Mouse (Mus musculus) lung, postnatal 25 days (tissue): ENCODE results near the gene Gpr143.
"Not testable (repeated sequence)": the region's sequence is repeated elsewhere in the genome, so short reads cannot be mapped to it uniquely, and the experiment has no call there.

ENCODE experiments used
- DNase-seq: peaks from one replicate; pipeline ENCODE4 v3.0.0; 2022; ENCODE audit warnings: low spot score

The Gpr143 gene

GRCm38 (mm10) chrX:152781720-152782403, at the start of gene Gpr143:
Gene Gpr143, plus strand, starts transcription at chrX:152781921.
- DNase-seq: no peak

DNA sequence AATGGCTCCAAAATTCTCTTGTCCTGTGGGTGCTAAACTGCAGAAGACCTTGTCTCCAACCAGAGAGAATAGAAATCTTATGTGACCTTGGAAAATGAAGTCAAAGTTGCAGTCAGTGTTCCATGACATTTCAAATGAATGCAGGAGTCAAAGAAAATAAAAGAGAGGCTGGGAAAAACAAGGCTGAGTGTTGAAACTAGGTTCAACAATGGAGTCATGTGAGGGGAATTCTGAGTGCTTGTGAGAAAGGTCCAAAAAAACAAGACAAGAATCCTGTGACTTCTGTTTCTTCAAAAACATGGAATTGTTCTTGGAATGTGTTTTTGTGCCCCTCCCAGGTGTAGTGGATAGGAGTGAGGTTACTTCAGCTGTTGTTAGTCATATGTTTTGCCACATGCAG, 46.4 kb upstream of the Gpr143 start:
- DNase-seq: no peak

DNA sequence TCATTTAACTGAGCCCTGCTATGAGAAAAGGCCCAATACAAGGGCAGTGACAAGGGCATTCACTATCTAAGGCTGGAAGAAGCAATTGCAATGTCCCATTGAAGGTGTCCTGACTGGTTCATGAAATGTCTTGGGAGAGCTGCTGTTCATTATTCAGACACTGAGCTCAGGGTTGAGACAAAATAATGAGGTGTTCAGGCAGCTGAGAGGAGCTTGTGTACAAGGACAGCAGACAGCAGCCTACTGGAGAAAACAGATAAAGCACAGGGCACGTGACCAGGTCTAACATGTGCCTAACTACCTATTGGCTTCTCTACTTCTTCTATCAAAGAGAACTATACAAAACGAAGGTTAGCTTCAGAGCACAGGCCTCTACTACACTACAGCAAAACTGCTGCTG, 43.5 kb upstream of the Gpr143 start:
- DNase-seq: no peak

GRCm38 (mm10) chrX:152738759-152739368, 42.9 kb upstream of the Gpr143 start:
- no peak for DNase-seq

GRCm38 (mm10) chrX:152743642-152744041, 38.1 kb upstream of the Gpr143 start:
- DNase-seq: no peak

- no peak for DNase-seq
Observed at GRCm38 (mm10) chrX:152745925-152746324, 35.8 kb upstream of the Gpr143 start.

GRCm38 (mm10) chrX:152755819-152756218, 25.9 kb upstream of the Gpr143 start:
- no peak for DNase-seq

- DNase-seq: no peak
Observed at GRCm38 (mm10) chrX:152756293-152756692, 25.4 kb upstream of the Gpr143 start.

- no peak for DNase-seq
Observed at GRCm38 (mm10) chrX:152762437-152762836, 19.3 kb upstream of the Gpr143 start.

DNA sequence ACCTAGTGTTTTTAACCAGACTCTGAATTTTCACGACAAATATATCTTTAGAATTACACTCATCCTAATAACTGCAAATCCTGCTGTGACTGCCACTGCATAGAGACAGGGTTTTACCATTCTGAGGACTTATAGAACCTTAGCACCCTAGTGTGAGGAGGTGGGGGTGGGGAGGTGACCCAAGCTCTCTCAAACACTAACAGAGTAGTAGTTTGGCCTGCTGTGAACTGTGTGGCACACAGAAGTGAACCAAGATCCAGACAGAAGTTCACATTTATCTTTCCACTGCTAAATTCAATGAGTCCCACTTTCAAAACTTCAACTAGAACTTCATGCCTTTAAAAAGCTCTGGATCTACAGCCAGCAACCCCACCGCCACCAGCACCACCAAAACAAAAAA, 18.9 kb upstream of the Gpr143 start:
- DNase-seq: no peak

GRCm38 (mm10) chrX:152764171-152764570, 17.6 kb upstream of the Gpr143 start:
- DNase-seq: no peak

- DNase-seq: peak; percentile 17
Observed at GRCm38 (mm10) chrX:152768891-152769599, 12.7 kb upstream of the Gpr143 start, which contains the start of gene Shroom2. Gene Shroom2, minus strand, starts transcription at chrX:152769465.

DNA sequence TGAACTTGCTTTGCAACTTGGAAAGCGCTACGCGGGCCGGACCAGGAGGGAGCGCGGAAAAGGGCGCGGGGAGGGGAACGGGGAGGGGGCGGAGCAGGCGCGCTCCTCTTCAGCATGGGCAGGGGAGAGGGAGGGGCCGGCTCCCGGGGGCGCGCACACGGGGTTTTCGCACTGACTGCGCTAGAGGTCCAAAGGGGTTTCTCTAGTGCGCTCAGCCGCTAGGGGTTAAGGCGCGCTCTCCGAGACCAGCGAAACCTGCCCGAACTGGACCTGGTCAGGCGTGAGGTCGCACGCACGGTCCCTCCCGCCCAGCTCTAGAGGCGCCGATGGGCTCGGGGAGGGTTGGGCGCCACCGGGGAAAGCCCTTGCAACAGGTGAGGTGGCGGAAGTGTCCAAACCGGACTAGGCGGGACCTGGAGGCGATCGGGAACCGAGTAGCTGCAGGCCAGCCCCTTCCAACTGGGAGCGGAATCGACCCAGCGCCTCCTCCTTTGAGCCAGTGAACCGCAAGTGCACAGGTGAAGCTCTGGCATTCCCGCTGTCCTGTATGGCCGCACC, 12.0 kb upstream of the Gpr143 start:
- peak; percentile 68 for DNase-seq

- DNase-seq: no peak
Observed at GRCm38 (mm10) chrX:152788129-152788528, 6.4 kb downstream of the Gpr143 start.

- DNase-seq: no peak
Observed at GRCm38 (mm10) chrX:152788611-152789010, 6.9 kb downstream of the Gpr143 start.

GRCm38 (mm10) chrX:152805317-152805716, 23.6 kb downstream of the Gpr143 start:
- no peak for DNase-seq

GRCm38 (mm10) chrX:152813339-152813738, 31.6 kb downstream of the Gpr143 start:
- DNase-seq: no peak

- peak; percentile 34 for DNase-seq
Observed at GRCm38 (mm10) chrX:152818996-152819395, 37.3 kb downstream of the Gpr143 start.

DNA sequence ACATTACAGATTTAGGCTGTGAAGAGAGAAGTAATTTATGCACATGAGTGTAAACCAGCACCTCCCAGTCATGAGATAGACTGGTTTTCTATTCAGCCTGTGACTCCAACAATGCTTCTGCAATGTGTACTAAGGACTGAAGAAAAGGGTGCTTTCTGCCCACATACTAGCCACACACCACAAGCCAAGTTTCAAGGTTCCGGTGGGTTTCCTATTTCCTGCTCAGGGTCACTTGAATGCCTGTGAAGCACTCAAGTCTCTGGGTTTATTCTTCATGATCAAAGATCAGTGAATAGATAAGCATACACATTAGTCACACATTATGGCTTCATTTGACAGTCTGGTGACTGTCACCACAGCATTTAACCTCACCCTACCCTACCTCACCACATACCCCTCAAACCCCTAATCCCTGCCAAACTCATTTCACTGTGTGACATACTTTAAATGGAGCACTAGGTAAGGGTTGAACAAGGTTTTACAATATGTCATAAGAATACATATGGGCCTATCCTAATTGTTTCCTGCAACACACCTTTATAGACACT, 49.4 kb downstream of the Gpr143 start:
- not testable (repeated sequence) for DNase-seq

DNA sequence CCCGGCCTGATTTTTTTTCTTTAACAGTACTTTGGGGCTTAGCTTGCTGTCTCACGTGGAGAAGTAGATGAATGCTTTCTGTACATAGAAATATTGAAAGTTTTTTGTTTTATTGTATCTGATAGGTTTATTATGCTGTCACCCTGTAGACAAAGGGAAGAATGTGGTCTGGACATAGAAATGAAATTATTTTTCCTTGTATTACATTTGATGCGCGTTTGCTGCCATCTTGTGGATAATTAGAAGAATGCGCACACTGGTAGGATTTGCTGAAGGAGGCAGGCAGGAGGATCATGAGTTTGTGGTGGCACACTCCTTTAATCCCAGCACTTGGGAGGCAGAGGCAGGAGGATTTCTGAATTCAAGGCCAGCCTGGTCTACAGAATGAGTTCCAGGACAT, 53.2 kb downstream of the Gpr143 start:
- DNase-seq: peak; percentile 1

DNA sequence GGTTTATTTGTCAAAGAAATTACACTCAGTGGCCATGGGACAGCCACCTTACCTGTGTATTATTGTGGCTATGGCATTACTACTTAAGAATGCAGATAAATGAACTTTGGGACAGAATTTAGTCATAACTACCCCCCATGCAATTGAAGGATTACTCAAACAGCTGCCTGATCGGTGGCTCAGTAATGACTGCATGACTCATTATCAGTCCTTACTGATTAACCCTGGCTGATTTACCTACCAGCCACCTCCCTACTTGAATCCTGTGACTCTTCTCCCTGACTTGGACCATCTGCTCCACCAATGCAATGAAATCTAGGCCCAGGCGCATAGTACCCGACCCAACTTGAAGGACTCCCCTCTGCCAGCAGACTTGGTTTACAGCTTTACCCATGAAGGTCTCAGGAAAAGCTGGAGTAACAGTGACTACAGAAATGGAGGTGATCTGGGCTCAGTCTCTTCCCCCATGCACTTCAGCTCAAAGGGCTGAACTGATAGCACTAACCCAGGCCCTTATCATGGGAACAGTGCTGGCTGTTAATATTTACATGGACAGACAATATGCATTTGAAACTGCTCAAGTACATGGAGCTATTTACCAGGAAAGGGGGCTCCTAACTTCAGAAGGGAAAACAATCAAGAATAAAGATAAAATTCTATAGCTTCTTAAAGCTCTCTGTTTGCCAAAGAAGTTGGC, 73.5 kb downstream of the Gpr143 start:
- no peak for DNase-seq
